Mouse (Mus musculus): ENCODE data around the gene 2610528J11Rik. TPM values are rescaled to one million over a fixed set of nuclear protein-coding genes. Genes with fewer than 3 reads are reported as not detected.
A peak's percentile ranks its signal among the peaks of the same experiment; 100 is the strongest.

Gene 2610528J11Rik
- total RNA-seq, 2 experiments from 2014 or later: not detected

DNA sequence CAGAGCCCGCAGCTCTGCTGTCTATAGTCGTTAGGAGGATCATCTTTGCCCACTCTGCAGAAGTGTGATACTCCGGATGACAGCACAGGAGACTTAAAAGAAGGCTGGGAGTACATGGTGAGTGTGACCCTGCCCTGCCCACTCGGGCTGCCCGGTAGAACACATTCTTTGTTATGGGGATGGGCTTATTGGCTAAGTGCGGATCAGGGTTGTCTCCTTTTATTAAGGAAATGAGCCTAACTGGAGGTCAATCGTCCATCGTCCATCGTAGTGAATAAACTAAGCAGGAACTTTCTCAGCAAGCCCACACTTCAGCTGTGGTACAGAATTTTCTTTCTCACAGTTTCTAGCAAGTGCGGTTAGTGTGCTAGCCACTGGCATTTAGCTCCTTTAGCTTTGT is 13.1 kb downstream of the 2610528J11Rik start:
- DNase-seq (ENCODE audit: low spot score in 2 of 2): no peak

DNA sequence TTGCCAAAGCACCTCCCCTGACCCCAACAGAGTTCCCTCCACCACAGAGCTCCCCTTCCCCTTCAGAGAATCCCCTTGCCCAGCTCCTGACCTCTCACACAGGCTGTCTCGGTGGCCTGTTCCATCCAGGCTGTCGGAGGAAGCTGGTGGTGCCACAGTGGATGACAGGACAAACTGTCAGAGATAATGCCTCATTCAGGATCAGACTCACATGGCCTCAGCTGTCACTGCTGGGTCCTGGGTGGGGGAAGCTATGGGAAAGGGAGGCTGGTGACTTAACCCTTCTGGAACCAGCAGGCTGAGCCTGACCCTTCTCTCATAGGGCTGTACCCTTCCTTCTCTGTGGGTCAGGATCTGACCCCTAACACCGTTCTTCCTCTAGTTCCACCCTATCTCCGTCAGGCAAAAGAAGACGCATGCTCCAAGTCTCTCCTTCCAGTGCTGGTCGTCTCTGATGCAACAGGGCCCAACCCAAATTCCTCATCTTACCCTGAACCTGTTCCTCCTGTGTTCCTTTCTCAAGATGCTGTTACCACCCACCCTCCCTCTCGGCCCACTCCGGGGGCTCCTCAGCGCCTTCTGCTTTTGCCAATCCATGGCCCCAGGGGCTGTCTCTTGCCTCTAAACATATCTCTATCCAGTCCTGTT is 15.8 kb downstream of the 2610528J11Rik start:
- DNase-seq (ENCODE audit: low spot score in 2 of 2): no peak

DNA sequence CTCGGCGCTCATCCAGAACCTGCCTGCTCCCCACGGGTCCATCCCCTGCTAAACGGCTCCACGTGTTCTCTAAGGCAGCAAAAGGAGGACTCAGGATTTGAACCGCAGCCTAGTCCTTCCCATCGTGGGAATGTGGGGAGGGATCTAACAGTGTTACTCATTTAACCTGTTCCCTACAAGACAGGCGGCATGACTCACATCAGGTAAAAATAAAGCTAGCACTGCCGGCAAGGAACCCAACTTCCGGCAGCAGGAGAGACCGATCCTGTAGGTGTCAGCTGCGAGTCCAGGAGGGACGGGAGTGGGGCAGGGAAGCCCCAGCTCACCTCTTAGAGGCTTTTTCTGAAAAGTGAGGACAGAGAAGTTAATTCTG is 16.3 kb downstream of the 2610528J11Rik start:
- DNase-seq (ENCODE audit: low spot score in 2 of 2): no peak

DNA sequence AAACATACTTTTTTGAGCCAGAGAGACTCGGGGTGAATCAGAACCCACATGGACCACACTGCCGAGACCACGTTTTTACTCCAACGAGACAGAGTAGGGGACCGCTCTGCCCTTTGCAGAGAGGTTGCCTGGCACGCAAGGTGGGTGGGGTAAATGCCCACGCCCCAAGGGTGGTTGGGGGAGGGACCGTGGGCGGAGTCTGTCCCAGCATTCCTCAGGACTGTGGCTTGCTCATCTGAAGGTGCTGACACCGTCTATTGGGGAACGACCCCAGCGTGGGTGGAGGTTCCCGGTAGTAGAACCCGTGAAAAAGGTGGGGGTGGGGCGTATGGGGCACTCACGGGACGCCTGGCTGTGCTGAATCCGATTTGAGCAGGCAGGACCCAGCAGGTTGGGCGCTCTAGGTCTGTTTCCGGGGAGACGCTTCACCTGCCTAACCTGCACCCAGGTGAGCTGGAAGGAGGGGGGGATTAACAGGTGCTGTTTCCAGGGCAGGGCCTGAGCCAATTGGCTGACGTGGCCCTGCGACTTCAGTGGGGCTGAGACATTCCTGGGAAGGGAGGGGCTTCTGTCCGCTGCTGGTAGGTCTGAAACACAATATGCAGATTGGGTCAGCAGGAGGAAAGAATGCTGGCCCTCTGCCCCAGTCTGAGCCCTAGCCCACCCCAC is 16.9 kb downstream of the 2610528J11Rik start, which contains the start of gene Tmem125:
Gene Tmem125, minus strand, starts transcription at position 453 of the 669 bp plus-strand sequence.
- no peak for DNase-seq (ENCODE audit: low spot score in 2 of 2)

DNA sequence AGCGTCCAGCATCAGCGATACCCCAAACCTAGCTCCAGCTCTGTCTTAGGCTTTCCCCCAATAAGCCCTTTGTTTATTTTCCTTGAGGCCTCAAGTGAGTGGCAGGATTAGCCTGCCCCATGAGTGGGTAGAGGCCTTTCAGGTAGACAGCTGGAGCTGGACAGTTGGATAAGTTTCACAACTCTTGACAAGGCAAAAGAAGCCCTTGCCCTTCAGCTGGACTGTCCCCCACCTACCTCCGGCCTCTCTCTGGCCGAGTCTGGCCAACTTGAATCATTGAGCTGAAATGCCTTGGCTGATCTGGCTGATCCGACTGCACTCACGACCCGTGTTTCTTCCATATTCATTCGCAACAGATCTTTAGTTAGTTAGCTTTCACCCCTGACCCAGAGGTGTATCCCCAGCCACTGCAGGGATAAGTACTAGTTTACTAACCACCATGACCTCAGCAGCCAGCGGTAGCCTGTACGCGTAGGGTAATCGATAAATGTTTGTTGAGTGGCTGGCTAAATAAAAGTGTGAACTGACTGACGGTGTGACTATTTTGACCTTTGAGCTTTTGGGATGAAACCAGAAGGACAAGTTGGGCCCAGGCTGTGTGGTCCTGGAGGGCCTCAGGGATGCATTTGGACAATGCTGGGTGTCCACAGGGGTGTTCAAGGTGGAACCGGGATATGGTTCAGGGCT is 17.8 kb downstream of the 2610528J11Rik start:
- DNase-seq (ENCODE audit: low spot score in 2 of 2): no peak

DNA sequence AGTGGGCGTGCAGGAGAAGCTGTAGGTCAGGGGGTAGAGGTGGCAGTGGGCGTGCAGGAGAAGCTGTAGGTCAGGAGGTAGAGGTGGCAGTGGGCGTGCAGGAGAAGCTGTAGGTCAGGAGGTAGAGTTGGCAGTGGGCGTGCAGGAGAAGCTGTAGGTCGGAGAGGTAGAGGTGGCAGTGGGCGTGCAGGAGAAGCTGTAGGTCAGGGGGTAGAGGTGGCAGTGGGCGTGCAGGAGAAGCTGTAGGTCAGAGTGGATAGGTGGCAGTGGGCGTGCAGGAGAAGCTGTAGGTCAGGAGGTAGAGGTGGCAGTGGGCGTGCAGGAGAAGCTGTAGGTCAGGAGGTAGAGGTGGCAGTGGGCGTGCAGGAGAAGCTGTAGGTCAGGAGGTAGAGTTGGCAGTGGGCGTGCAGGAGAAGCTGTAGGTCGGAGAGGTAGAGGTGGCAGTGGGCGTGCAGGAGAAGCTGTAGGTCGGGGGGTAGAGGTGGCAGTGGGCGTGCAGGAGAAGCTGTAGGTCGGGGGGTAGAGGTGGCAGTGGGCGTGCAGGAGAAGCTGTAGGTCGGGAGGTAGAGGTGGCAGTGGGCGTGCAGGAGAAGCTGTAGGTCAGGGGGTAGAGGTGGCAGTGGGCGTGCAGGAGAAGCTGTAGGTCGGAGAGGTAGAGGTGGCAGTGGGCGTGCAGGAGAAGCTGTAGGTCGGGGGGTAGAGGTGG is 20.8 kb downstream of the 2610528J11Rik start:
- peak; percentile 76 to 94 for DNase-seq (ENCODE audit: low spot score in 2 of 2)

DNA sequence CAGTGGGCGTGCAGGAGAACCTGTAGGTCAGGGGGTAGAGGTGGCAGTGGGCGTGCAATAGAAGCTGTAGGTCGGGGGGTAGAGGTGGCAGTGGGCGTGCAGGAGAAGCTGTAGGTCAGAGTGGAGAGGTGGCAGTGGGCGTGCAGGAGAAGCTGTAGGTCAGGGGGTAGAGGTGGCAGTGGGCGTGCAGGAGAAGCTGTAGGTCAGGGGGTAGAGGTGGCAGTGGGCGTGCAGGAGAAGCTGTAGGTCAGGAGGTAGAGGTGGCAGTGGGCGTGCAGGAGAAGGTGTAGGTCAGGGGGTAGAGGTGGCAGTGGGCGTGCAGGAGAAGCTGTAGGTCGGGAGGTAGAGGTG is 21.3 kb downstream of the 2610528J11Rik start:
- DNase-seq (ENCODE audit: low spot score in 2 of 2): peak; percentile 76 to 77

DNA sequence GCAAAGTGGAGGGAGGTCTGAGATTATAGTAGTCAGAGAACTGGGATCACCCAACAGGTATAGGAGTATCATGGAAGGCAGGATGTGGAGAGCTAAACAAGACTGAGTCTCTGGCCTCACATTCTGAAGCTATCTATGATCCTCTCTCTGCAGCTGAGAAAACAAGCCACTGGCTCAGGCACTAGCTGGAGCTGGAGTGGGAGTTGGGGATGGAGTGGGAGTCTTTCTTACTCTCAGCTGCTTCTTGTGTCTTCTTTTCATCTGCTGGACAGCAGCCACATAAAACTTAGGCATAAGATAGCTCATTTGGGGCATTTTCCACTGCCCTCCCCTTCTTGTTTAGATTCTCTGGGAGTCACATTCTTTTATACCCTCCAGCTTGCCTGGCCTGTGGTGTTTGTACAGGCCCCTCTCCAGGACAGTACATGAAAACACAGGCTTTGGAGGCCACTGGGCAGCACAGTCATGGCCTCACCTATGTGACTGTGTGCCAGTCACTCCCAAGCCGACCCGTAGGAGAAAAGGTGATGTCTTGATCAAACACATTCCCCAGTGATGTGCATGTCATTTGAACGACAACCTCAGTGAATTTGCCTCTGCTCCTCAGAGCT is 26.3 kb downstream of the 2610528J11Rik start:
- DNase-seq (ENCODE audit: low spot score in 2 of 2): no peak

DNA sequence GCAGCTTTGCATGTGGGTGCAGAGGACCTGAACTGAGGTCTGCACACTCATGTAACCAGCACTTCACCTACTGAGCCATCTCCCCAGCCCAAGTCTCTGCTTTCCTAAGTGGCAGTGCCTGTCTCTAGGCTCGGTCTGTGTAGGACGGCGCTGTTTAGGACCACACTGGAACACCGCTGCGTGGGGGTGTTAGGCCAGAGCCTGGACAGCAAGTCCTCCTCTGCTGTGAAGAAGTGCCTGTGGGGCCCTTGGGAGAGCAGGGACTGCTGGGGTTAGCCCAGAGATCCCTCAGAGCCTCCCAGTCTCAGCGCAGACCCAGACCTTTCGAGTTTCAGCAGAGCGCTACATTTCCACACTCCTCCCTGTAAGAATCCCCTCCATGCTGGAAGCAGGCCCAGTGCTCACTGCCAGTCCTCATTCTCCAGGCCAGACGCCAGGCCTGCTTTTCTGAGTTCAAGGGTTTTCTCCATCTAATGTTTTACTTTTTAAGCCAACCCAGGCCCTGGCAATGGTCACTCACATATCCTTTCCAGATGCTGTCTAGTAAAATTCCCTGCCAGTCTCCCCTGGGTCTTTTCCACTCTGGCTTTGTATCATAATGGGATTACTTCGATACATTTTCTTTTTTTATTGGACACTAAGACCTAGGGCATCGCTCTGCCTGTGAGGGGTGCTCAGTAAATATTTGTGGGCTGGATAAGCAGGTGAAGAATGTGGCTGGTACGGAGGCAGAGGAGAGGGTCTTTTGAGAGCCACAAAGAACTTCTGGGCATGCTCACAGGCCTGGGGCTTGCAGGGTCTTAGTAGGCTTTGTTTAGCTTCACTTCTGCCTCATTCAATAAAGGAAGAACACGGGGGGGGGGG is 37.5 kb downstream of the 2610528J11Rik start:
- DNase-seq (ENCODE audit: low spot score in 2 of 2): peak in 1 of 2 experiments; percentile 66

DNA sequence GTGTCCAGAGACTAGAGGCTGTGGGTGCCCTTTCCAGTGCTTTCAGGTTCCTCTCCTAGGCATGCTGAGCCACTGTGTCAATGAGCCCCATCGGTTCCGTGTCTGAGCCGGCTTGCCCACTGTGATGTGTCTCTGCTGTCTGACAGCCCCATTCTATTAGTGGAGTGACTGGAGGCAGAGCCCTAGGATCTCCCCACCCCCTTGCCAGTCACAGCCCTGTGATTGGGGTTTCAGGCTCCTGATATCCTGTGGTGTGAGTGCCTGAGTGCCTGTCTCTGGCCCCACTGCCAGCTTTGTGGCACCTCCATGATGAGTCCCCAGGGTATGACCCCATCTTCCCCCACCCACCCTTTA is 38.1 kb downstream of the 2610528J11Rik start:
- no peak for DNase-seq (ENCODE audit: low spot score in 2 of 2)

DNA sequence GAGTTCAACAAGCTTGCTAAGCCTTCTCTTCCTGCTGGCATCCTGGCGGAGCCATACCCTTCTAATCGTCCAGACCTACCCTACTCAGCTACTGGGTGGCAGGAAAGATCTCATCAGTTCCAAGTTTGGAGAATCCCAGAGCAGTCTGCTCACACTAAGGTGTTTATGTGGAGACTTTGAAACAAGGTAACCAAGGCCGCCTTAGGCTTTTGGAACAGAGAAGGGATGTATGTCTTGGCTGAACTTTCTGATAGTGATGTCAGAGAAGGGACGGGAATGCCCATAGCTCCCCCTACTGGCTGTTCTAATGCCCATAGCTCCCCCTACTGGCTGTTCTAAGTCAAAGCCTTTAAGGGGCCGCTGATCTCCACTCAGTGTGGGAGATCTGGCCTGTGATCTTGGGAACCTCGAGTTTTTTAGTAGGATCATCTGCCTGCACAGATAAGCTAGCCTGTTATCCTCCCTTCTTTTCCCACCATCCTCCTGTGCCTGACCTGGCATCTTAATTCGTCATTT is 39.4 kb downstream of the 2610528J11Rik start:
- DNase-seq (ENCODE audit: low spot score in 2 of 2): peak in 1 of 2 experiments; percentile 44

DNA sequence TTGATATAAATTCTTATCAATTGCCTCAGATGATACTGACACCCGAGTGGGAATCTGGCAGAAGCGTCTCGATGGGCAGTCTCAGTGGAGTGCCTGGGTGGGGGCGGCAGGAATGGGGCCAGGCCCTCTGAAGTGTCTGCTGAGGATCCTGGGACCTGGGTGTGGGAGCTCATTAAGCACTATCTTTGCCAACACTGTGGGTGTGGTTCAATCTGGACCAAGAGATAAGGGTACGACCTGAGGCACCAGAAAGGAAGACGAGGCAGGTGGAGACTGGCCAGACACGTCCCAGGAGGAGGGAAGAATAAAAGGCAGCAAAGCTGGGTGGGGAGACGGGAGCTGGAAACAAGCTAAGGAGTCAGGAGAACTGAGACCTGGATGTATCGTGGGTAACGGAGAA is 41.9 kb downstream of the 2610528J11Rik start:
- DNase-seq (ENCODE audit: low spot score in 2 of 2): no peak

DNA sequence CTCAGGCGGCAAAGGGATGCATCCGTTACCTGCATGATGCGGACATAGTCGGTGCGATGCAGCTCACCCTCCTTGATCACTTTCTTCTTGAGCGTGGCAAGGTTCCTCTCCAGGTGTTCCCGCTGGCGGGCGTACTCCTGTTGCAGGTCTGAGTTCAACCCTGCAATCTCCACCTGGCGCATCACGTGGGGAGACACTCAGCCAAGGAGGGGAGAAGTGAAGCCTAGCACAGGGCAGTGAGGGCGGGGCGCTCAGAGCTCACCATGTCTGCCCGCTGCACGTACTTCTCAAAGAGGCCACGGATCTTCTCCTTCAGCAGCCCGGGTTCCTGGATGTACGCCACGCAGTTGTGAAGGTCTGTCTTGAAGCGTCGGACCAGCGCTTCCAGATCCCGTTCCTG is 42.5 kb downstream of the 2610528J11Rik start:
- DNase-seq (ENCODE audit: low spot score in 2 of 2): no peak

DNA sequence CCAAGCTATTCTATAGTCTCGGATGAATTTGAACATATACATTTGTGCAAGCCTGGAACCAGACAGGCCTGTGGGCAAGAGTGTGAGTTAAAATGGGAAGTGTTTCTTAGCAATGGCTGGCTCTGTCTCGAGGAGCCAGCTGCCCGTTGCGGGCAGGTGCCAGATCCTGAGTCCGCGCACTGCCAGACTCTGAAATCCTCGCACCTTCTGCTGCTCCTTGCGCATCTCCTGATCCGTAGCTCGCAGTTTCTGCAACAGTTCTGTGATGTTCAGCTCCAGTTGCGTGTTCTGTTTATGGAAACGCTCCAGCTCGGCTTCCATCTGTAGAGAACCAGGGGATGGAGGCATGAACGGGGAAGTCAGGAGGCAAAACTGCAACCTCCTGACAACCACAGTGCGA is 44.6 kb downstream of the 2610528J11Rik start:
- DNase-seq (ENCODE audit: low spot score in 2 of 2): no peak

DNA sequence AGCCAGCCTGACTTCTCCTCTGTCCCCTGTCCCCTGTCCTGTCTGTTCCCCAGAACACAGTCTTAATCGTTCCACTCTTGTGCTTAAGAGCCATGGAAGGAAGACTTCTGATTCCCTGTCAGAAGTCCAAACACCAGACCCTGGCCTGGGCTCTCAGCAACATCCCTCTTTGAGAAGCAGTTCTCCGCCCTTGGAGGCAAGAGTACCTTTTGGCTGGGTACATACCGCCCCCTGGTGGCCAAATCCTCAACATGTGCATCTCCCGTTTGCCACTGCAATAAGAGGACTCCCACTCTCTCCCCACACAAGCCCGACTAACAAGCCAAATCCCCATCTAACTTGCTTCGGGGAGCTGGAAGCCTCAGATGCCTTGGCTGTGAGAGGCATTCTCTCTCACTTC is 49.3 kb downstream of the 2610528J11Rik start:
- DNase-seq (ENCODE audit: low spot score in 2 of 2): peak; percentile 80 to 87

DNA sequence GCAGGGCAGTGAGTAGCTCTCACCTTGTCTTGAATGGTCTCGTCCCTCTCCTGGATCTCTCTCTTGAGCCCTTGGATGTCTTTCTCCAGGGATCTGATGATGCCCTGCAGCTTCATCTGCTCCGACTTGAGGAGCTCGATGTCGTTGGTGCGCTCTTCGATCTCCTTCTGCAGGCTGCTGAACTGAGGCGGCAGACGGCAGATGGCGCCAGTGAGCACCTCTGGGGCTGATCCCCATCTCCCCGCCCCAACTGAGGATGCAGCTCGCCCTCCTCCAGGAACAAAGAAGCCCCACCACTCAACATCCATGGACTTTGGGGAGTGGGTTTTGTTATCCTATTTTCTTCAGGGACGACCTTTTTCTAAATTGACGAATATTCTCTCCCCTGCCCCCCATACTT is 52.5 kb downstream of the 2610528J11Rik start:
- DNase-seq (ENCODE audit: low spot score in 2 of 2): peak in 1 of 2 experiments; percentile 50
